Mouse (Mus musculus) heart, embryonic 15.5 days (tissue): Measurements from ENCODE around the gene Rbms3. TPM values are rescaled to one million over a fixed set of nuclear protein-coding genes. Genes with fewer than 3 reads are reported as not detected.

Source experiments
- ATAC-seq: fragments of 200-750 bp; cut with Nextera tagmentation; replicated peaks from 2 replicates; pipeline ENCODE4 v1.8.0; 2017; ENCODE audit warnings: low read depth, moderate TSS enrichment; ENCODE audit not compliant: insufficient number of reproducible peaks, insufficient read depth, low FRiP score
- H3K27ac ChIP-seq: fragments of 300-500 bp; sonication (generic); 2 replicates; pipeline ENCODE4 v1.5.1; 2015; ENCODE audit warnings: mild to moderate bottlenecking, inconsistent platforms
- H3K27me3 ChIP-seq: fragments of 300-500 bp; sonication (generic); 2 replicates; pipeline ENCODE4 v1.6.1; 2015; ENCODE audit warnings: inconsistent platforms
- H3K36me3 ChIP-seq: fragments of 300-500 bp; sonication (generic); 2 replicates; pipeline ENCODE4 v1.6.1; 2015; ENCODE audit warnings: mild to moderate bottlenecking, inconsistent platforms
- H3K4me1 ChIP-seq: fragments of 300-500 bp; sonication (generic); replicated peaks from 2 replicates; pipeline ENCODE4 v1.6.1; 2015; ENCODE audit warnings: inconsistent platforms
- H3K4me2 ChIP-seq: fragments of 300-500 bp; sonication (generic); 2 replicates; pipeline ENCODE4 v1.6.1; 2015; ENCODE audit warnings: inconsistent platforms, mild to moderate bottlenecking, moderate library complexity
- H3K4me3 ChIP-seq: fragments of 300-500 bp; sonication (generic); 2 replicates; pipeline ENCODE4 v1.5.1; 2015; ENCODE audit warnings: mild to moderate bottlenecking, inconsistent platforms
- H3K9ac ChIP-seq: fragments of 300-500 bp; sonication (generic); 2 replicates; pipeline ENCODE4 v1.6.1; 2015; ENCODE audit warnings: mild to moderate bottlenecking, inconsistent platforms
- H3K9me3 ChIP-seq: fragments of 300-500 bp; sonication (generic); replicated peaks from 2 replicates; pipeline ENCODE4 v1.6.1; 2016; ENCODE audit warnings: inconsistent platforms
- WGBS: fragments of 180-500 bp; shearing (Covaris S2); methylation state at CpG from one replicate; pipeline ENCODE4 v1.1.7; 2015; ENCODE audit warnings: mixed read lengths; 5-methylcytosine and 5-hydroxymethylcytosine counted together
- polyA plus RNA-seq: library from polyadenylated mRNA; unstranded; fragments of >200 nt; fragmentation: Nextera tagmentation; extraction: Ambion mirVana; gene quantifications from 2 replicates; pipeline ENCODE4 v1.2.1, GENCODE M21; 2015

The Rbms3 gene
- polyA plus RNA-seq, 1 experiment from 2014 or later: 36.5 TPM

- Histone ChIP-seq H3K36me3 (no peaks in the 10 kb centered on the region), H3K4me1 (peaks cover 19% of the 10 kb centered on the region), H3K4me2 (no peak overlapping the region), H3K4me3 (no peak overlapping the region), H3K27ac (peak overlapping the region; percentile 59), H3K9me3 (no peaks in the 10 kb centered on the region), H3K9ac (no peak overlapping the region), H3K27me3 (no peaks in the 10 kb centered on the region)
- 59% methylated on average over 1 of the region's 1 CpGs for WGBS
- ATAC-seq: no peak
Measured at GRCm38 (mm10) chr9:117029953-117030352, 599.8 kb downstream of the Rbms3 start.

- Histone ChIP-seq H3K9ac (no peak overlapping the region), H3K4me1 (peaks cover 19% of the 10 kb centered on the region), H3K36me3 (no peaks in the 10 kb centered on the region), H3K27me3 (no peaks in the 10 kb centered on the region), H3K4me3 (no peak overlapping the region), H3K27ac (no peak overlapping the region), H3K9me3 (no peaks in the 10 kb centered on the region), H3K4me2 (no peak overlapping the region)
- WGBS: 75% methylated on average over 4 of the region's 4 CpGs
- ATAC-seq: no peak
Measured at GRCm38 (mm10) chr9:117028586-117028985, 601.1 kb downstream of the Rbms3 start.

GRCm38 (mm10) chr9:117022086-117022485, 607.6 kb downstream of the Rbms3 start:
- Histone ChIP-seq H3K4me1 (peaks cover 15% of the 10 kb centered on the region), H3K9me3 (no peaks in the 10 kb centered on the region), H3K27ac (no peak overlapping the region), H3K36me3 (no peaks in the 10 kb centered on the region), H3K4me2 (no peak overlapping the region), H3K4me3 (no peak overlapping the region), H3K27me3 (no peaks in the 10 kb centered on the region), H3K9ac (no peak overlapping the region)
- WGBS: 86% methylated on average over 6 of the region's 6 CpGs
- no peak for ATAC-seq

DNA sequence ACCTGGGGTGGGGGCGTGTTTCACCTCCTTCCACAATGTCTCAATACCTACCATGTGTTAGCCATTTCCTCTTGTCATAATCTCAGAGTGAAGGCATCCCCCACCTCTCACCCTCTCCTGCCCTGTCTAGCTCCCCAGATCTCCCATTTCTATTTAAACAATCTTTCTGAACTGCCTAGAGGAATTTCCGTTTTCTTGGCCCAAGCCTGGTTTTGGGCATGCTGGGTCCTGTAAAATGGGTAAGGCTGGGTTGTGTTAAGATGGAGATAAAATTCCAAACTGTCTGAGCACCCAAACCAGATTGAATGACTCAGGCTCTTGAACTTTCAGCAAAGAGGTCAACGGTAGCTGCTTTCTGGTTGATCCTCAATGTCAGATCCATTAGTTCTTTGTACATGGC, 608.2 kb downstream of the Rbms3 start:
- no peak for ATAC-seq
- H3K36me3 ChIP-seq: no peaks in the 10 kb centered on the region
- H3K4me1 ChIP-seq: peaks cover 15% of the 10 kb centered on the region
- H3K9ac ChIP-seq: no peak overlapping the region
- H3K27me3 ChIP-seq: no peaks in the 10 kb centered on the region
- H3K9me3 ChIP-seq: no peaks in the 10 kb centered on the region
- WGBS: 56% methylated on average over 3 of the region's 3 CpGs
- H3K27ac ChIP-seq: no peak overlapping the region
- H3K4me3 ChIP-seq: no peak overlapping the region
- no peak overlapping the region for H3K4me2 ChIP-seq

- no peak for ATAC-seq
- WGBS: 87% methylated on average over 2 of the region's 2 CpGs
- no peaks in the 10 kb centered on the region for H3K27me3 ChIP-seq
- peaks cover 15% of the 10 kb centered on the region for H3K4me1 ChIP-seq
- no peaks in the 10 kb centered on the region for H3K36me3 ChIP-seq
- no peak overlapping the region for H3K4me3 ChIP-seq
- no peak overlapping the region for H3K27ac ChIP-seq
- no peak overlapping the region for H3K4me2 ChIP-seq
- no peaks in the 10 kb centered on the region for H3K9me3 ChIP-seq
- no peak overlapping the region for H3K9ac ChIP-seq
Measured at GRCm38 (mm10) chr9:117020216-117020615, 609.5 kb downstream of the Rbms3 start.

DNA sequence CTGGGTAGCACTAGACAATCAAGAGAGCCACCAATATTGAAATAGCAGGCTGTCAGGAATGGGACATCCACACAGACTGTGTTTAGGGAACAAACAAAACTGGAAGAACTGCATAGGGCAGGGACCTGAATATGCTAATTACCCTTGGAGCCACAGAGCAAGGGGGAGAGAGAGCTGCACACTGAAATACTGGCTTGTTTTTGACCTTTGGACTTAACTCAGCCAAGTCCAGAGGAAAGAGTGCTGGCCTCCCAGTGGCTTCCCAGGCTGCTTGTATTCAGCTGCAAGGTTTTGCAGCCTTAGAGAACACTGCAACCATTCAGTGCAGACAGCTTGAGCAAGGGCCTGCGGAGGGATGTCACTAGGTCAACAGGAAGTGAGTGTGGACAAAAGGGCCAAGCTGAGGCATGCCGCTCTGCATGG, 611.0 kb downstream of the Rbms3 start:
- Histone ChIP-seq H3K4me1 (peaks cover 15% of the 10 kb centered on the region), H3K36me3 (no peaks in the 10 kb centered on the region), H3K9ac (no peak overlapping the region), H3K27me3 (no peaks in the 10 kb centered on the region), H3K27ac (peak overlapping the region; percentile 45), H3K9me3 (no peaks in the 10 kb centered on the region), H3K4me3 (no peak overlapping the region), H3K4me2 (no peak overlapping the region)
- ATAC-seq: 0 out of 2 replicates have a peak, but pooled peaks have one; percentile 35
- WGBS: 55% methylated on average over 2 of the region's 2 CpGs

GRCm38 (mm10) chr9:117018301-117018700, 611.4 kb downstream of the Rbms3 start:
- Histone ChIP-seq H3K36me3 (no peaks in the 10 kb centered on the region), H3K4me2 (no peak overlapping the region), H3K4me1 (peaks cover 15% of the 10 kb centered on the region), H3K27me3 (no peaks in the 10 kb centered on the region), H3K27ac (peak overlapping the region; percentile 45), H3K9ac (no peak overlapping the region), H3K9me3 (no peaks in the 10 kb centered on the region), H3K4me3 (no peak overlapping the region)
- ATAC-seq: no peak
- WGBS: 51% methylated on average over 12 of the region's 12 CpGs

DNA sequence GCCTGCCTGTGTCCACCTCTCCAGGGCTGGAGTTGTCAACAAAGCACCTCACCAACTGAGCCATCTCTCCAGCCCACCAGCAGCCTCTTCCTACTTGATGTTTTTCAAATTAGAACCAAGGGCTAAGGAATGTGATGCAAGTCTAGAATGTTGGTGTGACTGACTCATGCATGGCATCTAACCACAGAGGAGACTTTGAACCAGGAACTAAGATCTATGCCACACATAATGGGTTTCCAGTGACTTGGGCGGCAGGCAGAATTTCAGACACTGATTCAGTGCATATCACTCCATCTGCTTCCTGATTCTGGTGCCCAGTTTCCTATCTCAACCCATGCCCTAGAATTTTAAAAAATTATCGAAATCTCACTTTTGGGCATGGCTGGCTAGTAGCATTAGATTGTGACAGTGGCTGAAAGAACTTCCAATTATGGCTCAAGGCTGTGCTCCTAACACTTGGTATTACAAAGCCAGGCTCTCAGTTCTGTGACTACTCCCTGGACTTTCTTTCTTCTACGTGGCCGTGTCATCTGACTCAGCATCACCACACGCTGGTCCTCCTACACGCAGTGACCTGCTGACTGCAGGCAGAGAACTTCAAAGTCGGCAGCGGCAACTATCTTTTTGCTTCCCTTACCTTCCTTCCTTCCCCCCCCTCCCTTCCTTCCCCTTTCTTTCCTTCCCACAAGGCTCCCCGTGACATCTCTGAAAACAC, 613.0 kb downstream of the Rbms3 start:
- H3K36me3 ChIP-seq: no peaks in the 10 kb centered on the region
- 76% methylated on average over 9 of the region's 9 CpGs for WGBS
- no peaks in the 10 kb centered on the region for H3K9me3 ChIP-seq
- H3K27me3 ChIP-seq: no peaks in the 10 kb centered on the region
- no peak overlapping the region for H3K4me2 ChIP-seq
- H3K27ac ChIP-seq: no peak overlapping the region
- H3K9ac ChIP-seq: no peak overlapping the region
- H3K4me1 ChIP-seq: peaks cover 15% of the 10 kb centered on the region
- ATAC-seq: no peak
- no peak overlapping the region for H3K4me3 ChIP-seq

GRCm38 (mm10) chr9:117013386-117013785, 616.3 kb downstream of the Rbms3 start:
- Histone ChIP-seq H3K27ac (no peak overlapping the region), H3K36me3 (no peaks in the 10 kb centered on the region), H3K4me1 (peaks cover 4% of the 10 kb centered on the region), H3K4me2 (no peak overlapping the region), H3K27me3 (no peaks in the 10 kb centered on the region), H3K9ac (no peak overlapping the region), H3K4me3 (no peak overlapping the region), H3K9me3 (no peaks in the 10 kb centered on the region)
- no peak for ATAC-seq
- 65% methylated on average over 3 of the region's 3 CpGs for WGBS

GRCm38 (mm10) chr9:117010801-117011200, 618.9 kb downstream of the Rbms3 start:
- Histone ChIP-seq H3K4me1 (no peaks in the 10 kb centered on the region), H3K27me3 (no peaks in the 10 kb centered on the region), H3K9ac (no peak overlapping the region), H3K9me3 (no peaks in the 10 kb centered on the region), H3K36me3 (no peaks in the 10 kb centered on the region), H3K4me2 (no peak overlapping the region), H3K4me3 (no peak overlapping the region), H3K27ac (no peak overlapping the region)
- ATAC-seq: no peak
- 78% methylated on average over 3 of the region's 3 CpGs for WGBS

GRCm38 (mm10) chr9:117008194-117008593, 621.5 kb downstream of the Rbms3 start:
- Histone ChIP-seq H3K4me3 (no peak overlapping the region), H3K4me1 (no peaks in the 10 kb centered on the region), H3K36me3 (no peaks in the 10 kb centered on the region), H3K4me2 (no peak overlapping the region), H3K27ac (no peak overlapping the region), H3K9me3 (no peaks in the 10 kb centered on the region), H3K27me3 (no peaks in the 10 kb centered on the region), H3K9ac (no peak overlapping the region)
- ATAC-seq: no peak
- WGBS: 60% methylated on average over 1 of the region's 1 CpGs

- WGBS: 59% methylated on average over 2 of the region's 2 CpGs
Measured at GRCm38 (mm10) chr9:117002083-117002482, 627.6 kb downstream of the Rbms3 start.

More at GRCm38 (mm10) chr9:117002083-117002482, 627.6 kb downstream of the Rbms3 start:
- Histone ChIP-seq H3K36me3 (no peaks in the 10 kb centered on the region), H3K9me3 (no peaks in the 10 kb centered on the region), H3K9ac (no peak overlapping the region), H3K4me3 (no peak overlapping the region), H3K4me1 (no peaks in the 10 kb centered on the region), H3K27me3 (no peaks in the 10 kb centered on the region), H3K27ac (no peak overlapping the region), H3K4me2 (no peak overlapping the region)
- ATAC-seq: no peak
